Mouse (Mus musculus) ovary, adult 18-20 months (tissue): ENCODE data around the gene Slain1.
"Not testable (repeated sequence)": the region's sequence is repeated elsewhere in the genome, so short reads cannot be mapped to it uniquely, and the experiment has no call there.

ENCODE experiments used
- DNase-seq: peaks from one replicate; pipeline ENCODE4 v3.0.0; 2022; ENCODE audit warnings: low spot score, mixed read lengths

Gene Slain1

DNA sequence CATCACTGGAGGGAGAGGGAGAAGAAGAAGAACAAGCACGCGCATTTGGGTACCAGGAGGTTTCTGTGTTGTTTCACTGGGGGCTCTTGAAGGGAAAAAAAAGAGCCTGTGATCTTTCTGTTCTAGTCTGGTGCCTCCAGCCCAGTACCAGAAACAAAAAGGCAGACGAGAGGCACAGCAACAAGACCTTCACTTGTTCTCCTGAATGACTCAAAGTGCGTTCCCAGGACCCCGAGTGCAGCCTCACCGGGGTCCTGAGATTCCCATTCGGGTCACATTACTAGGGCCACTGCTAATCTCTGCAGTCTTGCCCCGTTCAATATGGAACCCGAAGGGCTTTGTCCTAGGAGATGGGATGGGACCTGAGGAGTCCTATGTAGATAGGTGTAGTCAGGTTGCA lies 73.3 kb downstream of the Slain1 start:
- no peak for DNase-seq

DNA sequence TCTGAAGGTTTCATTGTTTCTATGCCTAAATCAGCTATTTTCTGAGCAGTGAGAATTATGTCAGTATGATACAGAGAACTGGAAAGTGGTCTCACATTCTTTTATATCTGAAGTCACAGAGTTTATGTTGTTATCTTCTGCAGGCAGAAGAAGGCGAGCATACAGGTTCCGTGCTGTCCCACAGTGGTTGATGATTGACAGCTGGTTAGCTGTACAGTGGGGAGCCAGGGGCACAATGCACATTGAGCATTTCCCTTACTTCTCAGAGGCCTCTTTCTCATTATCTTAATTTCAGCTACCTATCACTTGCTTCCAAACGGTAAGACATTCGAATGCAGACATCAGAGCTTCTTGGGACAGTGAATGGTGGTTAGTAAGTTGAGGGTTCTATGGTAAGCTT lies 73.8 kb downstream of the Slain1 start:
- no peak for DNase-seq

DNA sequence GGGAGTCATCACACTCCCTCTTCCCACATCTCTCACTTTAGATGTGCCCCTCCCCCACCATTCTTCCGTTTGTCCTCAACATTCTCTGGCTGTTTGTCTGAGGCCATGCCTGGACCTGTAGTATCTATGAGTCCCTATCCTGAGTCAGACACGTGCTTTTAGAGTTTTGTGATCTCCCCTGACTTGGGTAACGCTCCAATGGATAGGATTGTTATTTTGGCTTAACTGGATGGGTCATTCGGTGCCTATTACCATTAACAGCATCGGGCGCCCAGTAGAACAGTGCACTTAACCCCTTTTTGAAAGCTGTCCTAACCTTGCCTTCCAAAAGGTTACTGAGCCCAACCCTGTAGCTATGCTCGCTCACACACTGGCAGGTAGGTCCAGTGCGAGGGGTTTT lies 78.5 kb downstream of the Slain1 start:
- DNase-seq = no peak

DNA sequence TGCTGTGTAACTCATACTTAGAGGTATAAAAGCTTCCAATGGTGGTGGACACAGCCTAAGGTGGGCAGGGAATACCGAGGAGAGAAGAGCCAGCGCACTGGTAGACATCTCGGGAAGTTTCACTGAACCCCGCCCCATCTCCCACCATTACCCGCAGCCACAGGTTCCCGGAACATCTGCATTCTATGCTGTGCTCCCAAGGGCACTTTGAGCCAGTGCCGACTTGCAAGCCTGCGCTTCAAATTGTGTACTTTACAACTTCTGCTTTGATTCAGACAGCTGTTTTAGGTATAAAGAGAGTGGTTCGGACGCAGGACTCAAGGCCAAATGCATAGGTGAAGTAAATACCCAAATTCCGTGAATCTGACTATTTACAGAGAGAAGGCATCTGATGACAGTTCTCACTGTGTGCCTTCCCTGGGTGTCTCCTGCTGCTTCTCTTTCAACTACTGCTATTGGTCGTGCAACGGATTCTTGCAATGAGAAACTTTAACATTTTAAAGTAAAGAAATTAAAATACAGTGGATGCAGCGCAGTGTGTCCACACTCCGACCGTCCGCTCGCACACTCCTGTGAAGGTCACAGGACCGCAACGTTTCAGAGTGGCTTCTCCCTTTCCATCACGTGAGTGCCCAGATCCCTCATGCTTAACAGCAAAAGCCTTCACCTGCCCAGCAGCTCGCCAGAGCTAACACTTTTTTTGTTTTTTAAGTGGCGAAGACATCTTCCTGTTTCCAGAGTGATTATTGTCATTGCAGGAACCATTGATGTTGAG lies 79.1 kb downstream of the Slain1 start:
- DNase-seq = no peak

DNA sequence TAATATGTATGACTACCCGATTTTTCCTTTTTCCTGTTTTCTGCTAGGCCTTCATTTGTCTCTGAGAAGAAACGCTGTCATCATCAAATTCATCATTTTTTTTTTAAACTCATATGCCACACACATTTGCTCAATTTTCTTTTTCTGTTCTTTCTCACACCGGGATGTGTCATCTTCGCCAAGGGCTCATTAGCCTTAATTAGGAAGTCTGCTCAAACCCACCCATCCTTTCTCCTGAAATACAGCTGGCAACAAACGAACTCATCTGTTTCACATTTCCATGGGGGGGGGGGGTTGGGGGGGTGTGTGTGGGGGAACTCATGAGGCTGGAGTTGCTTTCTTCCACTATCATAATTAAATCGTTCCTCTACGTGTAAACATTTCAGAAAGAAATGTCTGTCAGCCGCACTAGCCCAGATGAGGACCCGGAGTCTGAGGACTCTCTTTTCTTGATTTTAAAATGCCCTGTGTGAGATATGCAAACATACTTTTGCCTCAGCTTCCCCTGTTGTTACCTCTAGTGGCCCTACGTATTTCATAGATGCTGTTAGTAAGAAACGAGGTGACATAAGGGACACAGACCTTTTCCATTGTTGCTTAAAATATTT lies 79.8 kb downstream of the Slain1 start:
- DNase-seq = no peak

DNA sequence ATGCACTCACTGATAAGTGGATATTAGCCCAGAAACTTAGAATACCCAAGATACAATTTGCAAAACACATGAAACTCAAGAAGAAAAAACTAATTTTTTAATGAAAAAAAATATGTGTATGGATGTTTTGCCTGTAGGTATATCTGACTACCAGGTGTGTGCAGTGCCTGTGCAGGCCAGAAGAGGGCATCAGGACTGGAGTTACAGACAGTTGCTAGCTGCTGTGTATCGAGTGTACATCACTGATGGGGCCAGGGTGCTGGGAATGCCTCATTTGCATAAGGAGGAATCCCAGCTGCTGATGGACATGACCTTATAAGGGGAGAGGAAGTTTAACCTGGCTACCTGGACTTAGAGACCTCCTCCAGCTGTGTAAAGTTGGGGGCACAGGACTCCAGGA lies 82.6 kb downstream of the Slain1 start:
- DNase-seq = no peak

DNA sequence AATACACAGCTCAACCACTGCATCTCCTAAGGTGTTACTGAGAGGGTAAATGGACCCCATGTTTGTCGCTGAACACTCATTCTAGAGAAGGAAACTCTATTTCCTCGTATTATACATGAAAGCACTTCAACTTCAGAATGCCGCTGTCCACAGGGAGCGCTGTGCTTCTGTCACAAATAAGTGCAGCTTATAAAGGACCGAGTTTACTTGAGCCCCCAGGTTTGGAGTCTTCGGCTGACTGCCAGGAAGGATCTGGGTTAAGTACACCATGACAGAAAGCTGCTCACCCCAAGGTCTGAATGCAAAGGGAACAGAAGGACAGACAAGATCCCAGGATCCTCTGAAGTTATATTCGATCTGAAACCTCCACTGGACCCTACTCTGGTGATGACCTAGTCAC lies 91.2 kb downstream of the Slain1 start:
- no peak for DNase-seq

DNA sequence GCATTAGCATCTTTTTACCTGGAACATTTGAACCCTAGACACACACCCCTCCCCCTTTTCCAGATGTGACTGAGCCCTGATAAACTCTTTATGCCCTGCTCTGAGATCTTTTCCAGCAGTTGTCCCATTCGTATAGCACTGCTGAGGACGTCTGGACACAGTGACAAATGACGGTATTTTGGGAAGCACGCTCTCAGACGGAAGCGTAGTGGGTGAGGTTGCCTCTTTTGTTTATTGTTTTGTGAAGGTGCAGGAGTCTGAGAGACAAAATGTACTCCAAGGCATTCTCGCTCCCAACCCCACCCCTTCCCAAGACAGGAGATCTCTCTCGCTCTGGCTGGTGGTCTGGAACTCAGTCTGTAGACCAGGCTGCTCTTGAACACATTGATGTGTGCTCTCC lies 92.1 kb downstream of the Slain1 start:
- DNase-seq = no peak

DNA sequence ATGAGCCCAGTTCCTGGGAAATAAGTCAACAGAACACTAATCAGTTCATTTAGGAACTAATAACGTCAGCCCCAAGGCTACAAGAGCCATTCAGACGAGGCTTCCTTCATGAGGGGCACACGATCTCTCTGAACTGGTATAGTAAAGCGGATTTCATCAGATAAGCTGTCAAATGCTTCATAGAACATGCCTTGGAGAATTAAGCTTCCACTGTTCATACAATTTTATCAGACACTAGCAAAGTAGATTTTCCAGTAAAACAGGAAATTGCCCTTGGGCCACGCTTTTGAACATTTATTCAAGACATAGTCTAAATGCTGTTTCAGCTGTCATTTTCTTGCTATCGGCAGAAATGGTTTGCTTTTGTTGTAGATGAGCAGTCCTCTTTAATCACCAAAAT lies 97.3 kb downstream of the Slain1 start:
- DNase-seq = no peak

DNA sequence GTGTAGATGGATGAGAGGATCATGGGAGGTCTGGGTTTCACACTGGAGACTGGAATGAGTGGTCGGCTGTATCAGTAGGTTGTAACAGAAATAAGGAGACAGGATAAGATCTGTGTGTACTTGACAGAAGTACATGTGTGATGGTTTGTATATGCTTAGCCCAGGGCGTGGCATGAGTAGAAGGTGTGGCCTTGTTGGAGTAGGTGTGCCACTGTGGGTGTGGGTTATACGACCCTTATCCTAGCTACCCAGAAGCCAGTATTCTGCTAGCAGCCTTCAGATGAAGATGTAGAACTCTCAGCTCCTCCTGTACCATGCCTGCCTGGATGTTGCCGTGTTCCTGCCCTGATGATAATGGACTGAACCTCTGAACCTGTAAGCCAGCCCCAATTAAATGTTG lies 100.6 kb downstream of the Slain1 start:
- not testable (repeated sequence) for DNase-seq

DNA sequence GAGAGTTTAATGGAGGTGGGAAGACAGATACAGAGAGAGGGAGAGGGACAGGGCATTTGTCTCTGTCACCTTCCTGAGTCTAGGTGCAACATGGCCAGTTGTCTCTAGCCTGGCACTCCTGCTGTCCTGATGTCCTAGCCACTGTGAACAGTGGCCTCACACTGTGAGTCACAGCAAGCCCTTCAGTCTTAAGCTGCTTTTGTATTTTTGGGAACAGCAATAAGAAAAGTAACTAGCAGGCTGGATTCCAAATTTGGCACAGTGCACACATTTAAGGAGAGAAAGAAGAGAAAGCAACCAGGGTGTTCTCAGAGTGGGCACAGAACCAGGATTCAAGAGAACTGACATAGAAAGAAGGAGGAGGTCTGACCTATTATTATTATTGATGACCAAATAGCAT lies 101.4 kb downstream of the Slain1 start:
- DNase-seq = no peak

DNA sequence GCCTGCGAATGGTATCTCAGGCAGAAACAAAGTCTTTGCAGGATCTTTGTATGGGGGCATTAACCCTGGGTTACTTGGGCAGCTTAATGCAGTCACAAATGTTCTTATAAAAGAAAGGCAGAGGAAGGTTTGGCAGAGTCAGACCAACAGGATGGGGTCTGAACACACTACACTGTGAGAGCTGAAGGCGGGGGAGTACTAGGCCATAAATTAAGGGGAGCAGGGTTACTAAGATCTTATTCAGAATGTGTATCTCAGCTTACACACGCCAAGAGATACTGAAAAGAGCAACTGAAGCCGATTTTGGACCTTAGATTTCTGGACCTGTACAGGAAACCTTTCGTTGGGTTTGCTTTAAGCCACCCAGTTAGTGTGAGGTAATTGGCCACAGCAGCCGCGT lies 102.7 kb downstream of the Slain1 start:
- no peak for DNase-seq

DNA sequence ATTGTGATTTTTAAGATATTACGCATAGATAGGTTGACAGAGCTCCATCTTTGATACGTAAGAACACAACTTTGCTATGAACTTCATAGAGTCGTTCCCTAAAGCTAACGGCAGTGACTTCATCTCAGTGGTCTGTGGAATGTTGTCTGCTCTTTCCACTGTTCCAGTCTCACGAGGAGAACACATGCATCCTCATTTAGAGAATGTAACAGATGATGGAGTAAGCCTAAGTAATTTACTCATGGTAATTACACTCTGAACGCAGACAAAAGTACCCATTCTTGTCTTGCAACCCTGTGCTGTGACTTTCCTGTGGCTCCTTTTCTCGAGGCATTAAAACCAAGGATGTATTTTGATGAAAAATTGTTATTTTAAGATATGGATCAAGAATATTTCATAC lies 104.0 kb downstream of the Slain1 start:
- DNase-seq = no peak

DNA sequence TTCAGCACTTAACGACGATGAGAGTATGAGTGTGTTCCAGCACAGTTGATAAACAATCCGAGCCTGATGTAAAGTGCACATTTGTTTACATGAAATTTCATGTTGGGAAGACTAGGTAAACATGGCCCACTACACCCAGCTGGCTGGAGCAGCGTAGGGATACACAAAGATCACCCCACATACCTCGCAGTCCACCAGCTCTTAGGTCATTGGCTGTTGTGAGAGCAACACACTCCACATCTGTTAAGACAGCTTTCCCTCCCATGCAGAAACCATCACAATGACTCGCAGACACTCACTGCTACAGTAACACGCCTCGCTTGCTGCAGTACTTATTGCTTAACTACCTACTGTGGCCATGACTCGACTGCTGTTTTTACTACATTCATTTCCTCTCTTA lies 104.4 kb downstream of the Slain1 start:
- no peak for DNase-seq
